Mouse (Mus musculus): ENCODE data around the gene Tsc1. TPM values are rescaled to one million over a fixed set of nuclear protein-coding genes. Genes with fewer than 3 reads are reported as not detected.

Tsc1 gene
- polyA plus RNA-seq, 1 experiment = 6.9 TPM

DNA sequence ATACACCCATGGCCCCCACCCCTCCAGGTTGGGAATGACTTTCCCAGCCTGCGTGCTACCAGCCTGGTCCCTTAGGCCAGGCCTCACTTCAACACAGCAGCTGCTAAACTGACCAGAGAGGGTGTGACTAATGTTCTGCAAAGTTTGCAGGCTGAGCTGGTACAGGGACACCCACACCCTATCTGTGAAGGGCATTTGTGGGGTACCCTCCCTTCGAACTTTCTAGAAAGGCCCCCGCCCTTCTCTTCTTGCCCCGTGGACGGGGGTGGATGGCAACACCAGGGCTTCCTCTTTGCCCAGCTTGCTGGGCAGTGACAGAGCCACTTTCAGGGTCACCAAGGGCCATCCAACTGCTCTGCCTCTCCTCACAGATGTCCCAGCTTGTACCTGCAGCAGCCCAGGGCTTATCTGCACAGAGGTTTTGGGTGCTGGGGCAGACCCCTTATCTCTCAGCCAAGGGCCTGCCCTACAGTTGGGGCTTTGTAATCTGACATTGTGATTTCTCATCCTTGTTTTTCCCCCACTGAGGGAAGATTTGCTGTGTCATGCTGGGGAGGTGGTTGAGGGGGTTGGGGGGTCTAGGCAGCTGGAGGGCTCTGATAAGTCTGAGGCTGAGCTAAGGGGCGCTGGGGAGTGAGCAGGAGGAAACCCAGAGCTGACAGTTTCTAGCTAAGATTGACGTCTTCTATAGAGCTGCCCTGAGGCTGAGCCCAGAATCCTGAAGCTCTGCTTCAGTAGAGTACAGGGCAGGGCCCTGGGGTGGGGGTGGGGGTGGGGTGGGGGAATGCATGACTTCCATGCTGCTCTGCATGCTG, 43.1 kb upstream of the Tsc1 start:
- H3K36me3 ChIP-seq (ENCODE audit: control insufficient read depth, insufficient read depth) = no peaks in the 10 kb centered on the region
- no peak overlapping the region for H3ac ChIP-seq (ENCODE audit: control insufficient read depth, insufficient read length, low read depth)
- H3K4me3 ChIP-seq (ENCODE audit: insufficient read depth, poor library complexity, severe bottlenecking) = no peak overlapping the region
- H3K27me3 ChIP-seq (ENCODE audit: control insufficient read depth, insufficient read depth, insufficient read length) = no peaks in the 10 kb centered on the region
- no peaks in the 10 kb centered on the region for H3K79me2 ChIP-seq (ENCODE audit: control insufficient read depth, insufficient read depth)
- TF ChIP-seq USF1 (IDR thresholded peaks at IDR 0.05; ENCODE audit: low read depth) (no peak), FOSL1 (IDR thresholded peaks at IDR 0.05; ENCODE audit: insufficient read depth, low read length, poor library complexity, severe bottlenecking) (no peak), CTCF (IDR thresholded peaks at IDR 0.05; ENCODE audit: control insufficient read depth, insufficient read depth, insufficient read length) (no peak)
- no peaks in the 10 kb centered on the region for H3K79me3 ChIP-seq (ENCODE audit: low read depth)

GRCm38 (mm10) chr2:28598692-28599568, 42.1 kb upstream of the Tsc1 start:
- no peaks in the 10 kb centered on the region for H3K27me3 ChIP-seq (ENCODE audit: control insufficient read depth, insufficient read depth, insufficient read length)
- no peaks in the 10 kb centered on the region for H3K79me2 ChIP-seq (ENCODE audit: control insufficient read depth, insufficient read depth)
- no peaks in the 10 kb centered on the region for H3K79me3 ChIP-seq (ENCODE audit: low read depth)
- H3K4me3 ChIP-seq (ENCODE audit: insufficient read depth, poor library complexity, severe bottlenecking) = no peak overlapping the region
- no peaks in the 10 kb centered on the region for H3K36me3 ChIP-seq (ENCODE audit: control insufficient read depth, insufficient read depth)
- no peak overlapping the region for H3ac ChIP-seq (ENCODE audit: control insufficient read depth, insufficient read length, low read depth)
- no peak for TF ChIP-seq MYOG (IDR thresholded peaks at IDR 0.05; ENCODE audit: control insufficient read depth, extremely low read depth, insufficient read length)
- TF ChIP-seq FOSL1 (IDR thresholded peaks at IDR 0.05; ENCODE audit: insufficient read depth, low read length, poor library complexity, severe bottlenecking) = no peak
- no peak for TF ChIP-seq CEBPB (IDR thresholded peaks at IDR 0.05; ENCODE audit: low read depth)
- no peak for TF ChIP-seq USF1 (IDR thresholded peaks at IDR 0.05; ENCODE audit: low read depth)
- TF ChIP-seq MYOD1 (IDR thresholded peaks at IDR 0.05; ENCODE audit: control insufficient read depth, insufficient read length, low read depth) = no peak
- no peak for TF ChIP-seq CTCF (IDR thresholded peaks at IDR 0.05; ENCODE audit: control insufficient read depth, insufficient read depth, insufficient read length)
- no peak for TF ChIP-seq MAX (IDR thresholded peaks at IDR 0.05)

GRCm38 (mm10) chr2:28599569-28599900, 41.5 kb upstream of the Tsc1 start:
- no peaks in the 10 kb centered on the region for H3K36me3 ChIP-seq (ENCODE audit: control insufficient read depth, insufficient read depth)
- H3K79me3 ChIP-seq (ENCODE audit: low read depth) = no peaks in the 10 kb centered on the region
- H3K27me3 ChIP-seq (ENCODE audit: control insufficient read depth, insufficient read depth, insufficient read length) = no peaks in the 10 kb centered on the region
- H3K79me2 ChIP-seq (ENCODE audit: control insufficient read depth, insufficient read depth) = no peaks in the 10 kb centered on the region
- no peak overlapping the region for H3K4me3 ChIP-seq (ENCODE audit: insufficient read depth, poor library complexity, severe bottlenecking)
- H3ac ChIP-seq (ENCODE audit: control insufficient read depth, insufficient read length, low read depth) = no peak overlapping the region
- TF ChIP-seq MYOD1 (IDR thresholded peaks at IDR 0.05; ENCODE audit: control insufficient read depth, insufficient read length, low read depth) (no peak), CEBPB (IDR thresholded peaks at IDR 0.05; ENCODE audit: low read depth) (no peak), CTCF (IDR thresholded peaks at IDR 0.05; ENCODE audit: control insufficient read depth, insufficient read depth, insufficient read length) (no peak), USF1 (IDR thresholded peaks at IDR 0.05; ENCODE audit: low read depth) (no peak), FOSL1 (IDR thresholded peaks at IDR 0.05; ENCODE audit: insufficient read depth, low read length, poor library complexity, severe bottlenecking) (no peak), MAX (IDR thresholded peaks at IDR 0.05) (no peak), MYOG (IDR thresholded peaks at IDR 0.05; ENCODE audit: control insufficient read depth, extremely low read depth, insufficient read length) (no peak)

GRCm38 (mm10) chr2:28601720-28602590, 39.1 kb upstream of the Tsc1 start:
- no peaks in the 10 kb centered on the region for H3K36me3 ChIP-seq (ENCODE audit: control insufficient read depth, insufficient read depth)
- no peak overlapping the region for H3ac ChIP-seq (ENCODE audit: control insufficient read depth, insufficient read length, low read depth)
- no peaks in the 10 kb centered on the region for H3K79me2 ChIP-seq (ENCODE audit: control insufficient read depth, insufficient read depth)
- no peaks in the 10 kb centered on the region for H3K79me3 ChIP-seq (ENCODE audit: low read depth)
- no peak for TF ChIP-seq MYOD1 (IDR thresholded peaks at IDR 0.05; ENCODE audit: control insufficient read depth, insufficient read length, low read depth)
- TF ChIP-seq USF1 (IDR thresholded peaks at IDR 0.05; ENCODE audit: low read depth) = no peak
- no peak for TF ChIP-seq CEBPB (IDR thresholded peaks at IDR 0.05; ENCODE audit: low read depth)
- no peak for TF ChIP-seq MYOG (IDR thresholded peaks at IDR 0.05; ENCODE audit: control insufficient read depth, extremely low read depth, insufficient read length)
- no peak for TF ChIP-seq MAX (IDR thresholded peaks at IDR 0.05)
- no peak for TF ChIP-seq CTCF (IDR thresholded peaks at IDR 0.05; ENCODE audit: control insufficient read depth, insufficient read depth, insufficient read length)
- no peak for TF ChIP-seq FOSL1 (IDR thresholded peaks at IDR 0.05; ENCODE audit: insufficient read depth, low read length, poor library complexity, severe bottlenecking)
- no peaks in the 10 kb centered on the region for H3K27me3 ChIP-seq (ENCODE audit: control insufficient read depth, insufficient read depth, insufficient read length)
- H3K4me3 ChIP-seq (ENCODE audit: insufficient read depth, poor library complexity, severe bottlenecking) = no peak overlapping the region

- no peaks in the 10 kb centered on the region for H3K36me3 ChIP-seq (ENCODE audit: control insufficient read depth, insufficient read depth)
- no peak overlapping the region for H3K4me3 ChIP-seq (ENCODE audit: insufficient read depth, poor library complexity, severe bottlenecking)
- H3K79me2 ChIP-seq (ENCODE audit: control insufficient read depth, insufficient read depth) = no peaks in the 10 kb centered on the region
- H3K27me3 ChIP-seq (ENCODE audit: control insufficient read depth, insufficient read depth, insufficient read length) = no peaks in the 10 kb centered on the region
- TF ChIP-seq MYOD1 (IDR thresholded peaks at IDR 0.05; ENCODE audit: control insufficient read depth, insufficient read length, low read depth) (no peak), FOSL1 (IDR thresholded peaks at IDR 0.05; ENCODE audit: insufficient read depth, low read length, poor library complexity, severe bottlenecking) (no peak), USF1 (IDR thresholded peaks at IDR 0.05; ENCODE audit: low read depth) (no peak), CTCF (IDR thresholded peaks at IDR 0.05; ENCODE audit: control insufficient read depth, insufficient read depth, insufficient read length) (no peak), CEBPB (IDR thresholded peaks at IDR 0.05; ENCODE audit: low read depth) (no peak), MAX (IDR thresholded peaks at IDR 0.05) (no peak), MYOG (IDR thresholded peaks at IDR 0.05; ENCODE audit: control insufficient read depth, extremely low read depth, insufficient read length) (no peak)
- H3ac ChIP-seq (ENCODE audit: control insufficient read depth, insufficient read length, low read depth) = no peak overlapping the region
- H3K79me3 ChIP-seq (ENCODE audit: low read depth) = no peaks in the 10 kb centered on the region
Observed at GRCm38 (mm10) chr2:28603542-28603941, 37.5 kb upstream of the Tsc1 start.
